Mouse (Mus musculus) neutrophil, adult 5-6 weeks (primary cell): ENCODE data around the gene Brat1. TPM values are rescaled to one million over a fixed set of nuclear protein-coding genes. Genes with fewer than 3 reads are reported as not detected.

Experiments used
- total RNA-seq: library from RNA; stranded (forward); fragments of 200-1000 nt; gene quantifications from 2 replicates; pipeline ENCODE4 v1.2.3, GENCODE M21; 2017

Gene Brat1
- total RNA-seq, 1 experiment from 2014 or later, result 23.6 TPM

Other genes starting within 250 kb of the Brat1 start
- gene Chst12, start 199.5 kb upstream of the Brat1 start, total RNA-seq, result 24.9 and 30.5 TPM in 2 replicates
- gene Grifin, start 139.9 kb upstream of the Brat1 start, total RNA-seq, result 0.86 TPM in 1 of 2 replicates, not detected in the other
- gene Lfng, start 97.7 kb upstream of the Brat1 start, total RNA-seq, result 229 and 273 TPM in 2 replicates
- gene Ttyh3, start 56.0 kb upstream of the Brat1 start, total RNA-seq, result 54.6 and 59.8 TPM in 2 replicates
- 21.2 and 23.9 TPM in 2 replicates for gene Iqce, start 2.6 kb upstream of the Brat1 start, total RNA-seq
- 12.6 and 14.4 TPM in 2 replicates for gene Amz1, start 19.1 kb downstream of the Brat1 start, total RNA-seq
- gene Gna12, start 125.4 kb downstream of the Brat1 start, total RNA-seq, result 9.9 and 11.5 TPM in 2 replicates